Mouse (Mus musculus) lung, postnatal 0 days (tissue): ENCODE data around the gene Csf3r. TPM values are rescaled to one million over a fixed set of nuclear protein-coding genes. Genes with fewer than 3 reads are reported as not detected.
A peak's percentile ranks its signal among the peaks of the same experiment; 100 is the strongest.
"Not testable (repeated sequence)": the region's sequence is repeated elsewhere in the genome, so short reads cannot be mapped to it uniquely, and the experiment has no call there.

Source experiments
- ATAC-seq: fragments of 200-750 bp; cut with Nextera tagmentation; 2 replicates; pipeline ENCODE4 v1.8.0; 2017; ENCODE audit warnings: moderate library complexity
- DNase-seq: peaks from one replicate; pipeline ENCODE4 v3.0.0-alpha.2; 2016; ENCODE audit warnings: low spot score
- H3K27ac ChIP-seq: fragments of 300-500 bp; sonication (generic); 2 replicates; pipeline ENCODE4 v1.5.1; 2014; ENCODE audit warnings: antibody characterized with exemption, mild to moderate bottlenecking, low read length, mixed read lengths
- H3K27me3 ChIP-seq: fragments of 300-500 bp; sonication (generic); replicated peaks from 2 replicates; pipeline ENCODE4 v1.6.1; 2014; ENCODE audit warnings: low read length, mixed read lengths; ENCODE audit not compliant: insufficient read depth
- H3K36me3 ChIP-seq: fragments of 300-500 bp; sonication (generic); 2 replicates; pipeline ENCODE4 v1.6.1; 2014; ENCODE audit warnings: low read length, mixed read lengths; ENCODE audit not compliant: insufficient read depth
- H3K4me1 ChIP-seq: fragments of 300-500 bp; sonication (generic); 2 replicates; pipeline ENCODE4 v1.6.1; 2014; ENCODE audit warnings: antibody characterized with exemption, low read depth, low read length, mixed read lengths; ENCODE audit not compliant: insufficient read depth
- H3K4me2 ChIP-seq: fragments of 300-500 bp; sonication (generic); replicated peaks from 2 replicates; pipeline ENCODE4 v1.6.1; 2014; ENCODE audit warnings: low read depth, mild to moderate bottlenecking, low read length, moderate library complexity, mixed read lengths
- H3K4me3 ChIP-seq: fragments of 300-500 bp; sonication (generic); 2 replicates; pipeline ENCODE4 v1.5.1; 2014; ENCODE audit warnings: low read depth, low read length
- H3K9ac ChIP-seq: fragments of 300-500 bp; sonication (generic); replicated peaks from 2 replicates; pipeline ENCODE4 v1.6.1; 2014; ENCODE audit warnings: low read depth, mild to moderate bottlenecking
- H3K9me3 ChIP-seq: fragments of 300-500 bp; sonication (generic); 2 replicates; pipeline ENCODE4 v1.6.1; 2016; ENCODE audit warnings: low read length, mixed read lengths
- CTCF ChIP-seq: IDR thresholded peaks from 2 replicates; pipeline ENCODE4 v1.5.1; 2016; ENCODE audit warnings: antibody characterized with exemption, mild to moderate bottlenecking
- EP300 ChIP-seq: IDR thresholded peaks from 2 replicates; pipeline ENCODE4 v1.6.1; 2016; ENCODE audit warnings: antibody characterized with exemption, mild to moderate bottlenecking, control low read depth
- WGBS: fragments of 180-500 bp; shearing (Covaris S2); extraction: QIAGEN DNeasy Blood & Tissue Kit; methylation state at CpG from one replicate; pipeline ENCODE4 v1.1.7; 2014; 5-methylcytosine and 5-hydroxymethylcytosine counted together
- polyA plus RNA-seq: library from polyadenylated mRNA; unstranded; fragments of >200 nt; fragmentation: Nextera tagmentation; extraction: Ambion mirVana; gene quantifications from 2 replicates; pipeline ENCODE4 v1.2.1, GENCODE M21; 2015

Gene Csf3r
- polyA plus RNA-seq: 3.4 and 3.7 TPM in 2 replicates

DNA sequence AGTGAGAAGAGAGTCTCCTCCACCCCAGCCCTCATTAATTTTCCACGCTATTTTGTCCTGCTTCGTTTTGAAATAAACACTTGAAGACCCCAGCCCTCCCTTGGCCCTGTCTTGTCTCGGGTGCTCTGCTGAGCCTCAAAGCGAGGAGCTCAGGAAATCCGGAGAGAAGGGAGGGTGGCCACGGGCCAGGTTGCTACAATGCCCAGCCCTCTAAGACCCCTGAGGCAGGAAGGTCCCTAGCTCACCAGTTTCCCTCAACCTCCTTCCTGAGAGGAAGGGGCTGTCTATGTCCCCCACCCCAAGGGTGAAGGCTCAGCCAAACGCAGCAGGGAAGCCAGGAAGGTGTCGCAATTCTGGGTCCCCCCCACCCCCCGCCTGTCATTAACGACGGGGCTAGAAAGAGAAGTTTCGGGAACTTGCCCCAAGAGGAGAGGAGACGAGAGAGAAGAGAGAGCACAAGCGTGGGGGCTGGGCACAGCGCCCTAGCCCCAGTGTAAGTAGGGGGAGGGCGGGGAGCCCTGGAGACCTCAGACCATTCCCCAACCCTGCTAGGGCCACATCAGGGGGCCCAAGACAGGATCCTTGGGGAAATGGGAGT lies at the start of gene Csf3r:
Gene Csf3r (plus strand): TSS at position 248 of the 598 bp plus-strand sequence.
- ATAC-seq: no peak

GRCm38 (mm10) chr4:125977768-125978167 lies 46.6 kb upstream of the Csf3r start:
- no peak overlapping the region for H3K4me2 ChIP-seq
- H3K27ac ChIP-seq: no peak overlapping the region
- H3K4me3 ChIP-seq: no peak overlapping the region
- DNase-seq: no peak
- no peaks in the 10 kb centered on the region for H3K36me3 ChIP-seq
- no peaks in the 10 kb centered on the region for H3K4me1 ChIP-seq
- H3K9ac ChIP-seq: no peak overlapping the region
- no peaks in the 10 kb centered on the region for H3K27me3 ChIP-seq
- no peak for ATAC-seq
- TF ChIP-seq EP300: no peak
- TF ChIP-seq CTCF: no peak
- no peaks in the 10 kb centered on the region for H3K9me3 ChIP-seq
- 58% methylated on average over 9 of the region's 9 CpGs for WGBS

More for the DNA sequence above, at the start of gene Csf3r:
- Histone ChIP-seq H3K27me3 (no peaks in the 10 kb centered on the region), H3K4me1 (no peaks in the 10 kb centered on the region), H3K36me3 (no peaks in the 10 kb centered on the region), H3K4me2 (no peak within 1 kb of the TSS), H3K9ac (no peak within 1 kb of the TSS), H3K27ac (no peak within 1 kb of the TSS), H3K9me3 (no peaks in the 10 kb centered on the region), H3K4me3 (no peak within 1 kb of the TSS)
- no peak for DNase-seq
- 23% methylated on average over 16 of the region's 16 CpGs for WGBS
- TF ChIP-seq EP300: no peak
- TF ChIP-seq CTCF: no peak

DNA sequence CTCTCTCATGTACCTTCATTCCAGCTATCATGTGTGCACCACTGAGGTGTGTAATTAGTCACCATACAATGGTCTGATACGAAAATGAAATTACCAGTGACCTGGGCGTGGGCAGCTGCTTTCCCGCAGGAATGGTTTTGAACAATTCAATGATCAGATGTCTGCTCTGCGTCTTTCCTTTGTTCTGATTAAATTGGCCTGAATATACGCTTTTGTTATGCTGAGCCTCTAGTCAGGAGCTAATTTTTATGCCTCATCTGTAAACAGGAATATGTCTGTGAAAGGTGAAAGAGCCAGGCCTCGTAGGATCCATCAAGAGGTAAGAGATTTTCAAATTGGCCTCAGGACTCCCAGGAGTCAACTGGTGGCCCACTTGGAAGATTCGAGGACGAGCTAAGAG lies 41.1 kb upstream of the Csf3r start:
- H3K9ac ChIP-seq: no peak overlapping the region
- H3K9me3 ChIP-seq: no peaks in the 10 kb centered on the region
- ATAC-seq (no peak), DNase-seq (no peak)
- H3K27ac ChIP-seq: no peak overlapping the region
- no peak for TF ChIP-seq EP300
- TF ChIP-seq CTCF: no peak
- H3K4me2 ChIP-seq: no peak overlapping the region
- no peaks in the 10 kb centered on the region for H3K36me3 ChIP-seq
- 82% methylated on average over 8 of the region's 8 CpGs for WGBS
- no peaks in the 10 kb centered on the region for H3K27me3 ChIP-seq
- no peak overlapping the region for H3K4me3 ChIP-seq
- H3K4me1 ChIP-seq: no peaks in the 10 kb centered on the region

GRCm38 (mm10) chr4:125985703-125986102 lies 38.6 kb upstream of the Csf3r start:
- H3K4me3 ChIP-seq, H3K9me3 ChIP-seq, H3K9ac ChIP-seq, H3K4me1 ChIP-seq, DNase-seq, H3K4me2 ChIP-seq, ATAC-seq, H3K36me3 ChIP-seq, H3K27me3 ChIP-seq, H3K27ac ChIP-seq: not testable (repeated sequence)
- WGBS: 38% methylated on average over 2 of the region's 2 CpGs

GRCm38 (mm10) chr4:125987071-125987470 lies 37.3 kb upstream of the Csf3r start:
- TF ChIP-seq EP300 (no peak), CTCF (no peak)
- H3K4me1 ChIP-seq: no peaks in the 10 kb centered on the region
- H3K9ac ChIP-seq: no peak overlapping the region
- H3K27ac ChIP-seq: no peak overlapping the region
- WGBS: 56% methylated on average over 3 of the region's 3 CpGs
- no peak for DNase-seq
- H3K27me3 ChIP-seq: no peaks in the 10 kb centered on the region
- H3K4me3 ChIP-seq: no peak overlapping the region
- no peak overlapping the region for H3K4me2 ChIP-seq
- no peak for ATAC-seq
- H3K9me3 ChIP-seq: no peaks in the 10 kb centered on the region
- H3K36me3 ChIP-seq: no peaks in the 10 kb centered on the region

- no peaks in the 10 kb centered on the region for H3K27me3 ChIP-seq
- H3K9me3 ChIP-seq: no peaks in the 10 kb centered on the region
- no peaks in the 10 kb centered on the region for H3K36me3 ChIP-seq
- 66% methylated on average over 11 of the region's 11 CpGs for WGBS
- no peak for DNase-seq
- no peak overlapping the region for H3K27ac ChIP-seq
- H3K4me2 ChIP-seq: no peak overlapping the region
- H3K9ac ChIP-seq: no peak overlapping the region
- H3K4me3 ChIP-seq: no peak overlapping the region
- H3K4me1 ChIP-seq: no peaks in the 10 kb centered on the region
- no peak for ATAC-seq
- no peak for TF ChIP-seq CTCF
Measured at GRCm38 (mm10) chr4:125989061-125989460, 35.3 kb upstream of the Csf3r start.

DNA sequence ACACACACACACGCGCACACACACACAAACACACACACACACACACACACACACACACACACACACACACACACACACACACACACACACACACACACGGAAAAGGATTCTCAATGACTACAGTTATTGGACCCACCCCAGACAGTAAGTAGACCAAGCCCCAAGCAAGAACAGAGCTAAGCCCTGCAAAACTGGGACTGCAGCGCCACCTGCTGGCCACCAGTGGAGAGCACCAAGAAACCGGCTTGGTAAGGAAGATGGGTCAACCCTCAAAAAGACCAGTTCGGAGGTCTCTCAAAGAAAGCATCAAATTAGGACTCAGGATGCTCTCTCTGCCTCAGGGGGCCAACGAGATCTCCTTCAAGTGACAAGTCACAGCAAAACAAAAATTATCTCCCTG lies 34.2 kb upstream of the Csf3r start:
- no peaks in the 10 kb centered on the region for H3K27me3 ChIP-seq
- no peak overlapping the region for H3K9ac ChIP-seq
- H3K9me3 ChIP-seq: no peaks in the 10 kb centered on the region
- ATAC-seq (no peak; the same call in 1 of the 2 replicates), DNase-seq (peak; percentile 54)
- H3K4me3 ChIP-seq: no peak overlapping the region
- no peak overlapping the region for H3K4me2 ChIP-seq
- 14% methylated on average over 5 of the region's 7 CpGs for WGBS
- H3K4me1 ChIP-seq: no peaks in the 10 kb centered on the region
- no peaks in the 10 kb centered on the region for H3K36me3 ChIP-seq
- TF ChIP-seq CTCF: peak; percentile 87
- no peak for TF ChIP-seq EP300
- no peak overlapping the region for H3K27ac ChIP-seq
